Mouse (Mus musculus) lung, postnatal 0 days (tissue): ENCODE measurements around the gene Kcnq1. TPM values are rescaled to one million over a fixed set of nuclear protein-coding genes. Genes with fewer than 3 reads are reported as not detected.

Experiments used
- ATAC-seq: fragments of 200-750 bp; cut with Nextera tagmentation; 2 replicates; pipeline ENCODE4 v1.8.0; 2017; ENCODE audit warnings: moderate library complexity
- DNase-seq: peaks from one replicate; pipeline ENCODE4 v3.0.0-alpha.2; 2016; ENCODE audit warnings: low spot score
- H3K27ac ChIP-seq: fragments of 300-500 bp; sonication (generic); 2 replicates; pipeline ENCODE4 v1.5.1; 2014; ENCODE audit warnings: antibody characterized with exemption, mild to moderate bottlenecking, low read length, mixed read lengths
- H3K27me3 ChIP-seq: fragments of 300-500 bp; sonication (generic); replicated peaks from 2 replicates; pipeline ENCODE4 v1.6.1; 2014; ENCODE audit warnings: low read length, mixed read lengths; ENCODE audit not compliant: insufficient read depth
- H3K36me3 ChIP-seq: fragments of 300-500 bp; sonication (generic); 2 replicates; pipeline ENCODE4 v1.6.1; 2014; ENCODE audit warnings: low read length, mixed read lengths; ENCODE audit not compliant: insufficient read depth
- H3K4me1 ChIP-seq: fragments of 300-500 bp; sonication (generic); 2 replicates; pipeline ENCODE4 v1.6.1; 2014; ENCODE audit warnings: antibody characterized with exemption, low read depth, low read length, mixed read lengths; ENCODE audit not compliant: insufficient read depth
- H3K4me2 ChIP-seq: fragments of 300-500 bp; sonication (generic); replicated peaks from 2 replicates; pipeline ENCODE4 v1.6.1; 2014; ENCODE audit warnings: low read depth, mild to moderate bottlenecking, low read length, moderate library complexity, mixed read lengths
- H3K4me3 ChIP-seq: fragments of 300-500 bp; sonication (generic); 2 replicates; pipeline ENCODE4 v1.5.1; 2014; ENCODE audit warnings: low read depth, low read length
- H3K9ac ChIP-seq: fragments of 300-500 bp; sonication (generic); replicated peaks from 2 replicates; pipeline ENCODE4 v1.6.1; 2014; ENCODE audit warnings: low read depth, mild to moderate bottlenecking
- H3K9me3 ChIP-seq: fragments of 300-500 bp; sonication (generic); 2 replicates; pipeline ENCODE4 v1.6.1; 2016; ENCODE audit warnings: low read length, mixed read lengths
- CTCF ChIP-seq: IDR thresholded peaks from 2 replicates; pipeline ENCODE4 v1.5.1; 2016; ENCODE audit warnings: antibody characterized with exemption, mild to moderate bottlenecking
- EP300 ChIP-seq: IDR thresholded peaks from 2 replicates; pipeline ENCODE4 v1.6.1; 2016; ENCODE audit warnings: antibody characterized with exemption, mild to moderate bottlenecking, control low read depth
- WGBS: fragments of 180-500 bp; shearing (Covaris S2); extraction: QIAGEN DNeasy Blood & Tissue Kit; methylation state at CpG from one replicate; pipeline ENCODE4 v1.1.7; 2014; 5-methylcytosine and 5-hydroxymethylcytosine counted together
- polyA plus RNA-seq: library from polyadenylated mRNA; unstranded; fragments of >200 nt; fragmentation: Nextera tagmentation; extraction: Ambion mirVana; gene quantifications from 2 replicates; pipeline ENCODE4 v1.2.1, GENCODE M21; 2015

The Kcnq1 gene
- polyA plus RNA-seq, 1 experiment from 2014 or later, result 11.8 TPM

GRCm38 (mm10) chr7:143162051-143162450 is 55.9 kb downstream of the Kcnq1 start:
- Histone ChIP-seq H3K9me3 (no peaks in the 10 kb centered on the region), H3K36me3 (no peaks in the 10 kb centered on the region), H3K4me1 (no peaks in the 10 kb centered on the region), H3K4me3 (no peak overlapping the region), H3K27ac (no peak overlapping the region), H3K4me2 (no peak overlapping the region), H3K27me3 (no peaks in the 10 kb centered on the region), H3K9ac (no peak overlapping the region)
- TF ChIP-seq CTCF, result no peak
- TF ChIP-seq EP300, result no peak
- WGBS, result 75% methylated on average over 3 of the region's 3 CpGs
- DNase-seq, result no peak
- no peak for ATAC-seq

- DNase-seq (no peak), ATAC-seq (no peak)
- no peaks in the 10 kb centered on the region for H3K9me3 ChIP-seq
- no peak overlapping the region for H3K9ac ChIP-seq
- H3K4me3 ChIP-seq, result no peak overlapping the region
- no peaks in the 10 kb centered on the region for H3K27me3 ChIP-seq
- H3K4me2 ChIP-seq, result no peak overlapping the region
- TF ChIP-seq EP300, result no peak
- no peak for TF ChIP-seq CTCF
- H3K4me1 ChIP-seq, result no peaks in the 10 kb centered on the region
- H3K36me3 ChIP-seq, result no peaks in the 10 kb centered on the region
- no peak overlapping the region for H3K27ac ChIP-seq
Measured at GRCm38 (mm10) chr7:143164074-143164473, 57.9 kb downstream of the Kcnq1 start.

- H3K4me2 ChIP-seq, result no peak overlapping the region
- no peaks in the 10 kb centered on the region for H3K36me3 ChIP-seq
- no peak overlapping the region for H3K4me3 ChIP-seq
- no peak for ATAC-seq
- no peak for TF ChIP-seq EP300
- TF ChIP-seq CTCF, result no peak
- no peak overlapping the region for H3K9ac ChIP-seq
- no peaks in the 10 kb centered on the region for H3K4me1 ChIP-seq
- no peak for DNase-seq
- H3K27me3 ChIP-seq, result no peaks in the 10 kb centered on the region
- no peak overlapping the region for H3K27ac ChIP-seq
- 72% methylated on average over 7 of the region's 7 CpGs for WGBS
- no peaks in the 10 kb centered on the region for H3K9me3 ChIP-seq
Measured at GRCm38 (mm10) chr7:143165687-143166265, 59.6 kb downstream of the Kcnq1 start.

GRCm38 (mm10) chr7:143167275-143167674 is 61.1 kb downstream of the Kcnq1 start:
- no peaks in the 10 kb centered on the region for H3K9me3 ChIP-seq
- H3K9ac ChIP-seq, result no peak overlapping the region
- ATAC-seq (no peak), DNase-seq (no peak)
- no peaks in the 10 kb centered on the region for H3K4me1 ChIP-seq
- H3K4me3 ChIP-seq, result no peak overlapping the region
- TF ChIP-seq EP300 (no peak), CTCF (no peak)
- H3K36me3 ChIP-seq, result no peaks in the 10 kb centered on the region
- no peak overlapping the region for H3K4me2 ChIP-seq
- no peak overlapping the region for H3K27ac ChIP-seq
- WGBS, result 77% methylated on average over 3 of the region's 3 CpGs
- no peaks in the 10 kb centered on the region for H3K27me3 ChIP-seq

- Histone ChIP-seq H3K4me3 (no peak overlapping the region), H3K4me1 (no peaks in the 10 kb centered on the region), H3K9me3 (no peaks in the 10 kb centered on the region), H3K9ac (no peak overlapping the region), H3K27me3 (no peaks in the 10 kb centered on the region), H3K36me3 (no peaks in the 10 kb centered on the region), H3K27ac (no peak overlapping the region), H3K4me2 (no peak overlapping the region)
- WGBS, result 86% methylated on average over 3 of the region's 3 CpGs
- no peak for TF ChIP-seq EP300
- TF ChIP-seq CTCF, result no peak
- DNase-seq, result no peak
- no peak for ATAC-seq
Measured at GRCm38 (mm10) chr7:143169371-143169770, 63.2 kb downstream of the Kcnq1 start.

- Histone ChIP-seq H3K4me3 (no peak overlapping the region), H3K9me3 (no peaks in the 10 kb centered on the region), H3K4me1 (no peaks in the 10 kb centered on the region), H3K27ac (no peak overlapping the region), H3K4me2 (no peak overlapping the region), H3K9ac (no peak overlapping the region), H3K27me3 (no peaks in the 10 kb centered on the region), H3K36me3 (no peaks in the 10 kb centered on the region)
- no peak for ATAC-seq
- DNase-seq, result no peak
- TF ChIP-seq CTCF (no peak), EP300 (no peak)
- 70% methylated on average over 5 of the region's 5 CpGs for WGBS
Measured at GRCm38 (mm10) chr7:143172914-143173547, 66.9 kb downstream of the Kcnq1 start.
